Mouse (Mus musculus) heart, adult 2 months (tissue): ENCODE results near the gene Mapk11. TPM values are rescaled to one million over a fixed set of nuclear protein-coding genes. Genes with fewer than 3 reads are reported as not detected.

ENCODE experiments used
- DNase-seq, 2 experiments: peaks; one replicate each; pipeline ENCODE4 v3.0.0; 2021
- H3K27ac ChIP-seq: fragments of 200-600 bp; 2 replicates; pipeline ENCODE4 v1.8.1; 2022
- H3K27me3 ChIP-seq: fragments of 200-500 bp; 2 replicates; pipeline ENCODE4 v1.6.1; 2012; ENCODE audit warnings: mild to moderate bottlenecking, low read length, inconsistent platforms, mixed read lengths; ENCODE audit not compliant: control insufficient read depth, insufficient read depth
- H3K36me3 ChIP-seq: fragments of 200-500 bp; 2 replicates; pipeline ENCODE4 v1.6.1; 2012; ENCODE audit warnings: low read length, inconsistent platforms; ENCODE audit not compliant: control insufficient read depth, insufficient read depth
- H3K4me1 ChIP-seq: fragments of 200-500 bp; 2 replicates; pipeline ENCODE4 v1.6.1; 2011; ENCODE audit warnings: low read length; ENCODE audit not compliant: control insufficient read depth, insufficient read depth
- H3K4me3 ChIP-seq: fragments of 200-600 bp; 2 replicates; pipeline ENCODE4 v1.8.1; 2022
- H3K79me2 ChIP-seq: fragments of 200-500 bp; replicated peaks from 2 replicates; pipeline ENCODE4 v1.6.1; 2012; ENCODE audit warnings: mild to moderate bottlenecking, inconsistent platforms, low read length, moderate library complexity, mixed read lengths; ENCODE audit not compliant: control insufficient read depth, insufficient read depth
- H3K9ac ChIP-seq: fragments of 200-500 bp; 2 replicates; pipeline ENCODE4 v1.6.1; 2012; ENCODE audit warnings: low read depth, mild to moderate bottlenecking, control low read depth, inconsistent platforms, low read length, mixed read lengths
- CTCF ChIP-seq: fragments of 200-600 bp; IDR thresholded peaks from 2 replicates; pipeline ENCODE4 v1.8.1; 2022; ENCODE audit warnings: antibody characterized with exemption, mild to moderate bottlenecking, moderate library complexity
- EP300 ChIP-seq: fragments of 200-500 bp; IDR thresholded peaks from 2 replicates; pipeline ENCODE4 v1.6.1; 2011; ENCODE audit warnings: low read depth, low read length, control low read depth; ENCODE audit not compliant: insufficient read depth
- POLR2A ChIP-seq: fragments of 200-500 bp; IDR thresholded peaks from 2 replicates; pipeline ENCODE4 v1.6.1; 2011; ENCODE audit warnings: mild to moderate bottlenecking, low read depth, low read length, control low read depth; ENCODE audit not compliant: insufficient read depth
- WGBS: fragments of 180-500 bp; shearing (Covaris S2); methylation state at CpG from one replicate; pipeline ENCODE4 v1.1.7; 2018; 5-methylcytosine and 5-hydroxymethylcytosine counted together
- intact Hi-C: fragments of 180-260 bp; cut with DNase I; formaldehyde crosslinking; loops from one replicate; pipeline ENCODE4 v1.15.1; 2025
- polyA plus RNA-seq: library from polyadenylated mRNA; depleted of rRNA; stranded (reverse); fragments of >200 nt; gene quantifications from 2 replicates; pipeline ENCODE4 v1.2.3, GENCODE M21; 2012
- total RNA-seq, 2 experiments: library from RNA; stranded (reverse); gene quantifications; 2 replicates each; pipeline ENCODE4 v1.2.3; 2021

Gene Mapk11
- total and polyA plus RNA-seq, 3 experiments = 1.9 to 4.7 (median 2.0) TPM

DNA sequence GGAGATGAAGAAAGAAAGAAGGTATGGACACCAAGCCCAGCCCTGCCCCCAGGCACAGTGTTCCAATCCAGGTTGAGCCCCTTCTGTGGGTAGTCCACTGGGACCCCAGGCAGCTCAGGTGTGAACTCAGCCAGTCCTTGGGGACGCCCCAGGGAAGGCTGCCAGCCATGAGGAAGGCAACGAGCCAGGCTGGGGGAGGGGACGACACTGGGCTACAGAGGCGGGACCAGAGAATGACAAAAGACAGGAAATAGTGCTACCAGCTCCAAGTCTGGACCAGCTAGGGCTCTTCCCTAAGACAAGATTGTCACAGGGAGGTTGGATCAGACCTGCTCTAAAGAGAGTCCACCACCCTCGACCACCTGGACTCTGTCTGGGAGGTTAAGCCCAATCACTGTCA, 27.7 kb upstream of the Mapk11 start:
- intact Hi-C loops = no loop called here
- Histone ChIP-seq H3K4me3 (no peak overlapping the region), H3K9ac (peak overlapping the region; percentile 31; the same call in 1 of the 2 replicates), H3K36me3 (no peaks in the 10 kb centered on the region), H3K27me3 (no peaks in the 10 kb centered on the region), H3K4me1 (peaks cover 23% of the 10 kb centered on the region), H3K27ac (peak overlapping the region; percentile 85), H3K79me2 (no peaks in the 10 kb centered on the region)
- 0 out of 2 replicates have a peak, but pooled peaks have one; percentile 35 for TF ChIP-seq POLR2A
- no peak for TF ChIP-seq CTCF
- peak; percentile 81 for TF ChIP-seq EP300
- WGBS = 4% methylated on average over 5 of the region's 5 CpGs
- peak; percentile 90 to 93 for DNase-seq

DNA sequence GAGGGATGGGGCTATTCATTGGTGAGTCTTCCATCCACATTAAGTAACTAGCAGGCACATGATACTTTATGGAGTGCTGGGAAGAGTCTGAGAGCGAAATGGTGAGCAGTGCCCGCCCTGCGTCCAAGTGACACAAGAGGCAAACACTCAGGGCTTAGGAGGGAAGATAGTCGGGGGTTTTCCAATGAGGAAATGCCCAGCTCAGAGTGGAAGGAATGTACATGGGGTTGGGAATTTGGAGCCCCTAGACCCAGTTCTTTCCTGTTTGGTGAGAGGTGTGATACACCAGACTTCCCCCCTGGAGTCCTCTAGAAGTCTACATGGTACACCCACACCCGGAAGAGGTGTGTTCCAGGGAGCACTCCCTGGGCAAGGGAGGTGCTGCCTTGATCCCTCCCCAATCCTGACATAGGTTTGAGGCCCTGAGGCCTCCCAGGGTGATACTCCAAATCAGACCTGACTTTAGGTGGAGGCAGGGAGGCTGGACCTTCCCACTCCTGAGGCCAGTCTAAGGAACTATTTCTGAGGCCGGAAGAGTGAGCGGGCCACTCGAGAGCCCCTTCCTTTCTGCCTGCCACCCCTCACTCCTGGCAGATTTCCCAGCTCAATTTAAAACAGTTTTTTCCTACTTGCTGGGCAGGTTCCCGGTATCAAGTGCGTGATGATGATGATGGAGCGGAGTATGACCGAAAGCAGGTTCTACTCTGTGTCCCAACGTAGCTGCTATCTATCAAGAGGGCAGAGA, 26.2 kb upstream of the Mapk11 start:
- TF ChIP-seq EP300 (no peak), POLR2A (no peak), CTCF (no peak)
- Histone ChIP-seq H3K36me3 (no peaks in the 10 kb centered on the region), H3K27me3 (no peaks in the 10 kb centered on the region), H3K79me2 (no peaks in the 10 kb centered on the region), H3K27ac (no peak overlapping the region), H3K9ac (no peak overlapping the region), H3K4me3 (no peak overlapping the region), H3K4me1 (peaks cover 20% of the 10 kb centered on the region)
- WGBS = 68% methylated on average over 13 of the region's 13 CpGs
- no peak for DNase-seq
- intact Hi-C loops = no loop called here

GRCm38 (mm10) chr15:89174889-89175339, 25.5 kb upstream of the Mapk11 start:
- no peak overlapping the region for H3K9ac ChIP-seq
- no peak overlapping the region for H3K27ac ChIP-seq
- peaks cover 24% of the 10 kb centered on the region for H3K4me1 ChIP-seq

GRCm38 (mm10) chr15:89173906-89174214, 24.4 kb upstream of the Mapk11 start:
- H3K36me3 ChIP-seq = no peaks in the 10 kb centered on the region; the same call in 1 of the 2 replicates
- H3K4me3 ChIP-seq = peak overlapping the region; percentile 55
- no peaks in the 10 kb centered on the region for H3K27me3 ChIP-seq
- H3K27ac ChIP-seq = peak overlapping the region; percentile 83; the same call in 1 of the 2 replicates
- peak overlapping the region; percentile 84 for H3K9ac ChIP-seq
- TF ChIP-seq POLR2A (peak; percentile 46; the same call in 1 of the 2 replicates), EP300 (no peak), CTCF (no peak)
- 5% methylated on average over 15 of the region's 15 CpGs for WGBS
- peak; percentile 74 to 77 for DNase-seq
- H3K4me1 ChIP-seq = peaks cover 29% of the 10 kb centered on the region
- intact Hi-C loops = no loop called here
- H3K79me2 ChIP-seq = no peaks in the 10 kb centered on the region

More at GRCm38 (mm10) chr15:89174889-89175339, 25.5 kb upstream of the Mapk11 start:
- H3K27me3 ChIP-seq = no peaks in the 10 kb centered on the region
- 65% methylated on average over 11 of the region's 11 CpGs for WGBS
- no peak for TF ChIP-seq POLR2A
- TF ChIP-seq CTCF = no peak
- no peak for TF ChIP-seq EP300
- H3K4me3 ChIP-seq = no peak overlapping the region
- no peak for DNase-seq
- intact Hi-C loops = no loop called here
- no peaks in the 10 kb centered on the region for H3K79me2 ChIP-seq
- H3K36me3 ChIP-seq = no peaks in the 10 kb centered on the region

- peak overlapping the region; percentile 84 for H3K9ac ChIP-seq
- peaks cover 26% of the 10 kb centered on the region for H3K4me1 ChIP-seq
- WGBS = 1% methylated on average over 65 of the region's 65 CpGs
- H3K27me3 ChIP-seq = no peaks in the 10 kb centered on the region
- no peaks in the 10 kb centered on the region for H3K79me2 ChIP-seq
- TF ChIP-seq CTCF = peak; percentile 9; the same call in 1 of the 2 replicates
- TF ChIP-seq EP300 = no peak
- peak overlapping the region; percentile 83 for H3K27ac ChIP-seq
- intact Hi-C loops = no loop called here
- peak; percentile 66 to 69 for DNase-seq
- H3K36me3 ChIP-seq = no peaks in the 10 kb centered on the region; the same call in 1 of the 2 replicates
- H3K4me3 ChIP-seq = peak overlapping the region; percentile 55
Measured at GRCm38 (mm10) chr15:89173024-89173905, 23.8 kb upstream of the Mapk11 start.
